Mouse (Mus musculus): ENCODE data around the gene Six5.

Gene Six5

DNA sequence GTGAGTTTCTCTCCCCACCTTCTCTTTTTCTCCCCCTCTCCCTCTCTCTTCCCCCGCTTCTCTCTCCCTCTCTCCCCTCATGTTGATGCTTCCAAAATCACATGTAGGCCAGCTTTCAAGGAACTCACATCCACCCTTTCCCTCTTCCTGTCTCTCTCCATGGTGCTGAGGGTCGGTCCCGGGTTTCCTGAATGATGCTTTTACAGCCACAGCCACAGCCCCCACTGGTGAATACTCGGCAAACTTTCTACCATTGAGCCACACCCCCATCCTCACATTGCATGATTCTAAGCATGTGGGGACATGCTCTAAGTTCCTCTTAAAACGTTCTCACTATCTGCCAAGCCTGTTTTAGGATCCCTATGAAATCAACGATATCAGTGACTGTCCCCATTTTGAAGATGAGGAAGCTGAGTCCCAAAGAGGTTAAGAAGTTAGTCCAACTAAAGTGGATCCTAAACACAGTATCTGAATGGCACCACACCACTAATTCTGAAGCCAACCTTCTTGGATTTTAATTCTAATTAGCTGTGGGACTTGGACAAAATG lies 53.2 kb downstream of the Six5 start:
- DNase-seq (ENCODE audit: extremely low spot score) = no peak
